Mouse (Mus musculus) embryonic fibroblast, embryonic 13.5 days (primary cell): ENCODE measurements around the gene Omp.

Experiments
- CTCF ChIP-seq: IDR thresholded peaks from 2 replicates; pipeline ENCODE4 v1.5.1; 2011; ENCODE audit warnings: mild to moderate bottlenecking, control low read depth, low read length, moderate library complexity, borderline replicate concordance; ENCODE audit not compliant: insufficient read depth
- POLR2A ChIP-seq: IDR thresholded peaks from 2 replicates; pipeline ENCODE4 v1.6.1; 2011; ENCODE audit warnings: low read depth, mild to moderate bottlenecking, control low read depth, low read length, moderate library complexity

GRCm38 (mm10) chr7:98164382-98164998, 19.2 kb upstream of the Omp start:
- TF ChIP-seq POLR2A, result no peak
- TF ChIP-seq CTCF, result no peak
